Mouse (Mus musculus) neutrophil, adult 5-6 weeks (primary cell): ENCODE results near the gene Galr3. TPM values are rescaled to one million over a fixed set of nuclear protein-coding genes. Genes with fewer than 3 reads are reported as not detected.
"Not testable (repeated sequence)": the region's sequence is repeated elsewhere in the genome, so short reads cannot be mapped to it uniquely, and the experiment has no call there.

Experiments
- ATAC-seq: fragments of 151-379, 151-347 bp; 2 replicates; pipeline ENCODE4 v1.8.0; 2017; ENCODE audit warnings: mild to moderate bottlenecking, moderate TSS enrichment; ENCODE audit not compliant: insufficient number of reproducible peaks, poor library complexity, low FRiP score, severe bottlenecking; ENCODE audit errors: extremely low read depth
- total RNA-seq: library from RNA; stranded (forward); fragments of 200-1000 nt; gene quantifications from 2 replicates; pipeline ENCODE4 v1.2.3, GENCODE M21; 2017

Gene Galr3
- total RNA-seq, result not detected in 2 replicates

- no peak for ATAC-seq
Observed at GRCm38 (mm10) chr15:79041585-79041984, at the start of gene Galr3. Gene Galr3, plus strand, starts transcription at chr15:79041885.

GRCm38 (mm10) chr15:78992235-78992634 is 49.5 kb upstream of the Galr3 start:
- ATAC-seq, result no peak

- ATAC-seq, result no peak
Observed at GRCm38 (mm10) chr15:78992925-78993324, 48.8 kb upstream of the Galr3 start.

GRCm38 (mm10) chr15:78995916-78996315 is 45.8 kb upstream of the Galr3 start:
- no peak for ATAC-seq

- no peak for ATAC-seq
Observed at GRCm38 (mm10) chr15:78996663-78997062, 45.0 kb upstream of the Galr3 start.

- no peak for ATAC-seq
Observed at GRCm38 (mm10) chr15:78998348-78998747, 43.3 kb upstream of the Galr3 start.

GRCm38 (mm10) chr15:78999586-78999985 is 42.1 kb upstream of the Galr3 start:
- ATAC-seq, result no peak

- no peak for ATAC-seq
Observed at GRCm38 (mm10) chr15:79000357-79000791, 41.3 kb upstream of the Galr3 start.

GRCm38 (mm10) chr15:79001559-79001958 is 40.1 kb upstream of the Galr3 start:
- ATAC-seq, result no peak

- ATAC-seq, result no peak
Observed at GRCm38 (mm10) chr15:79002036-79002435, 39.6 kb upstream of the Galr3 start.

GRCm38 (mm10) chr15:79003079-79003478 is 38.6 kb upstream of the Galr3 start:
- no peak for ATAC-seq

GRCm38 (mm10) chr15:79005581-79005980 is 36.1 kb upstream of the Galr3 start:
- ATAC-seq, result no peak

- ATAC-seq, result no peak
Observed at GRCm38 (mm10) chr15:79006638-79007037, 35.0 kb upstream of the Galr3 start.

GRCm38 (mm10) chr15:79007059-79007458 is 34.6 kb upstream of the Galr3 start:
- ATAC-seq, result no peak

- not testable (repeated sequence) for ATAC-seq
Observed at GRCm38 (mm10) chr15:79007836-79008235, 33.8 kb upstream of the Galr3 start.

- ATAC-seq, result no peak
Observed at GRCm38 (mm10) chr15:79009734-79010133, 32.0 kb upstream of the Galr3 start.

- no peak for ATAC-seq
Observed at GRCm38 (mm10) chr15:79011550-79011949, 30.1 kb upstream of the Galr3 start.

- ATAC-seq, result no peak
Observed at GRCm38 (mm10) chr15:79013382-79013781, 28.3 kb upstream of the Galr3 start.

- no peak for ATAC-seq
Observed at GRCm38 (mm10) chr15:79018191-79018590, 23.5 kb upstream of the Galr3 start.

- ATAC-seq, result no peak
Observed at GRCm38 (mm10) chr15:79018886-79019285, 22.8 kb upstream of the Galr3 start.

- ATAC-seq, result no peak
Observed at GRCm38 (mm10) chr15:79022671-79023230, 18.9 kb upstream of the Galr3 start.
